Mouse (Mus musculus): Measurements from ENCODE around the gene Trabd2b.

The Trabd2b gene

GRCm38 (mm10) chr4:114500317-114500716, 93.8 kb downstream of the Trabd2b start:
- DNase-seq = no peak

GRCm38 (mm10) chr4:114501048-114501447, 94.5 kb downstream of the Trabd2b start:
- no peak for DNase-seq

GRCm38 (mm10) chr4:114501611-114502010, 95.1 kb downstream of the Trabd2b start:
- DNase-seq = no peak

- peak; percentile 33 for DNase-seq
Measured at GRCm38 (mm10) chr4:114504227-114505041, 97.9 kb downstream of the Trabd2b start.

DNA sequence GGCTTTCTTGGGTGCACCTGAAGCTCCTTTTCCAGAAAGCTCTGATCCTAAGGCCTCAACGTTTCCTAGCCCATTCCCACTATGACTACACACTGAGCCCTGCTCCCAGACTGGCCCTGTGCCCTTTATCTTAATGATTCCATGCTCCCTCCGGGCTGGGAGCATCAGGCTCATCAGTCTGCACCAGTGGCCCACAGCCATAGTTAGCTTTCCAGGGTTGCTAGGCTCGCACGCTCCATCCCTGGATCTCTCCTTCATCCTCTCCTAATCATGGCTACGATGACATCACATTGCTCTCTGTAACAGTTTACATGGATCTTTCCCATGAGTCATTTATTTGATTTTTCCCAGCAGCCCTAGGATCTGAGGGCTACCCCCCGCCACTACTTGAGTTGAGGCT, 103.1 kb downstream of the Trabd2b start:
- no peak for DNase-seq

- no peak for DNase-seq
Measured at GRCm38 (mm10) chr4:114511649-114512048, 105.1 kb downstream of the Trabd2b start.

DNA sequence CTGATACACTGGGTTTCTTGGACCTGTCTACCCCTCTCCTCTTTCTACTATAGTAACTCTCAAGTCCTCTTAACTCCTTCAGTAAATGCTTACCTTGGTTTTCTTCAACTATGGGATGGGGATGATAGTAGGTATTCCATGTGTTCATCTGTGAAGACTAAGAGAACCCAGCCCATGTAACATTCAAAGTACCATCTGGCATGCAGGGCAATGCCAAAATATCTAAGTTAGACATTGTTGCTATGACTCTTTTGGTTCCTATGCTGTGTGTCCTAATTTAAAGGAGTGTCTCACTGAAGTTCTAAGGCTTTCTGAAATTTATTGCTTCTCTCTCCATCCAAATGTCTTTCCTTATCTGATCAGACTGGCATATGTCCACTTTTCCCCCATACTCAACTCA, 106.6 kb downstream of the Trabd2b start:
- DNase-seq = no peak

- peak; percentile 35 for DNase-seq
Measured at GRCm38 (mm10) chr4:114515330-114515771, 108.8 kb downstream of the Trabd2b start.

DNA sequence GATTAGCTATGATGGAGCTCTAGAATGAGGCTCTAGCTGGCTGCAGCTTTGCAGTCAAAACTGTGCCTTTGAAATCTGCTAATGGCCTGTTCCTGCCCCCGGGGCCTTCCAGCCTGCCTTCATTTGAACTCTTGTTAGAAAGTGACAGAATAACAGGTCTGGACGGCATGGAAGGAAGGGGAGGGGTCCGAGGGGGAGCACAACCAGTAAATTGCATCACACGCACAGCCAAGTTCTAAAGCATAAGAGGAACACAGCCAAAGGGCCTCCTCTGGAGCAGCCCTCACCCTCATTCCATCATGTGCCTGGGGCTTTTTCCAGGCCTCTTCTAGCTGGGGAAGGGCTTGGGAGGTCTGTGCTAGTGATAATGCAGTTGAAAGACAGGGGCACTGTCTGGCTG, 110.1 kb downstream of the Trabd2b start:
- DNase-seq = peak; percentile 38

DNA sequence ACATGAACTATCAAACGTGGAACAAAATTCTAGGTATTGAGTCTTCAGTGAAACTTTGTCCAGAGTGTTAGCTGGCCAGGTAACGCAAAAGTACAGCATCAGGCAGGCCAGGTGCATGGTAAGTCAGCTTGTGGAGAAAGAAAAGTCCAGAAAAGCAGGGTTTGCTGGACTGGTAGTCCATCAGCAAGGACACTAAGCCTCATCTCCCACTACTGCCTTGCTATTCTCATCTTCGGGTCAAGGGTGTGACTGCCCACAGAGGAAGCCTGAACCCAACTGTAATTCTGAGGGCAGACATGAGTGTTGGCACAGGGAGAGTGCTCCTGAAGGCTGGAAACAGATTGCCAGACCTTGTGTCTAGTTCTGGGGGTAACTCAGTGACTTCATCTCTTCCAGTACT, 111.5 kb downstream of the Trabd2b start:
- no peak for DNase-seq

GRCm38 (mm10) chr4:114518571-114518970, 112.0 kb downstream of the Trabd2b start:
- DNase-seq = no peak

- DNase-seq = no peak
Measured at GRCm38 (mm10) chr4:114519321-114519720, 112.8 kb downstream of the Trabd2b start.

DNA sequence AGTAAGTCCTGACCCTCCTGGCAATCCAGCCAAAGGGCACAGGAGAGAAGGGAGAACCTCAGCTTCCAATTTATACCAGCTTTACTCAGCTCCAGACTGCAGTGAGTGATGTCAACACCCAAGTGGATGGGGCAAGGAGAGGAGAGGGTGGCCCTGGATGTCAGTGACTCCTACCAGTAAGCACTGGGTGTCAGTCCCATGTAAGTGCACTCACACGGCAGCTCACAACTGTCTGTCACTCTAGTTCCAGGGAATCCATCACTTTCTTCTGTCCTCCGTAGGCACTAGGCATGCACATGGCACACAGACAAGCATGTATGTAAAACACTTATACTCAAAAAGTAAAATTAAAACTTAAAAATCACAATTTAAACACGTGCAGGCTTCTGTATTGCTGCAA, 113.4 kb downstream of the Trabd2b start:
- no peak for DNase-seq

- no peak for DNase-seq
Measured at GRCm38 (mm10) chr4:114523335-114524188, 117.0 kb downstream of the Trabd2b start.

- no peak for DNase-seq
Measured at GRCm38 (mm10) chr4:114531591-114531990, 125.1 kb downstream of the Trabd2b start.

GRCm38 (mm10) chr4:114533894-114534754, 127.6 kb downstream of the Trabd2b start:
- no peak for DNase-seq

GRCm38 (mm10) chr4:114537376-114537974, 131.0 kb downstream of the Trabd2b start:
- DNase-seq = no peak

DNA sequence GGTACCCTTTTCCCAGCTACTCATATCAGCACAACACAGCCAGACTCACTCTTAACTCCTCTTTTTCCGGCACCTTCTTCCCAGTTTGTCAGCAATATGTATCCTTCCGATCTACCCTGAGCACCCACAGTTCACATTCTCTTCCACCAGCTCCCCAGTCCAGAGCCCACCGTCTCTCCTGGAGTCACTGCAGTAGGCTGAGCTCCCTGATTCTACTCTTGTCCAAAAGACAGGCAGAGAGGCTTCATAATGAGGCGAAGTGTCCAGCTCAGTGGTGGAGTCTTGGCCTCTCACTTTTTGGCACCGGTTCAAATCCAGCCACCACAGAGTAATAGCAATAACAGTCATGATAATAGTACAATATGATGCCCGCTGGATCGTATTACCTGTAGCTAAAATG, 133.5 kb downstream of the Trabd2b start:
- no peak for DNase-seq

GRCm38 (mm10) chr4:114541221-114541620, 134.7 kb downstream of the Trabd2b start:
- no peak for DNase-seq

- no peak for DNase-seq
Measured at GRCm38 (mm10) chr4:114542136-114542535, 135.6 kb downstream of the Trabd2b start.

GRCm38 (mm10) chr4:114545481-114546200, 139.1 kb downstream of the Trabd2b start:
- DNase-seq = no peak

Measured in kidney, postnatal 10 days (tissue).